Mouse (Mus musculus) urinary bladder, adult 18-20 months (tissue): ENCODE measurements around the gene Ier2.
A peak's percentile ranks its signal among the peaks of the same experiment; 100 is the strongest.

Experiments
- DNase-seq, 2 experiments: peaks; one replicate each; pipeline ENCODE4 v3.0.0; 2022; ENCODE audit warnings: low spot score in 2 of 2, mixed read lengths in 2 of 2

The Ier2 gene

GRCm38 (mm10) chr8:84661961-84662571, 586 bp downstream of the Ier2 start:
- DNase-seq: peak in 1 of 2 experiments; percentile 29

- peak; percentile 89 to 96 for DNase-seq
Observed at GRCm38 (mm10) chr8:84661458-84661871, 1.2 kb downstream of the Ier2 start.

- DNase-seq: peak; percentile 77 to 78
Observed at GRCm38 (mm10) chr8:84660819-84661457, 1.7 kb downstream of the Ier2 start.

- peak; percentile 63 to 73 for DNase-seq
Observed at GRCm38 (mm10) chr8:84659936-84660818, 2.5 kb downstream of the Ier2 start.

- no peak for DNase-seq
Observed at GRCm38 (mm10) chr8:84658951-84659350, 3.7 kb downstream of the Ier2 start.

GRCm38 (mm10) chr8:84657680-84658079, 5.0 kb downstream of the Ier2 start:
- no peak for DNase-seq

- DNase-seq: no peak
Observed at GRCm38 (mm10) chr8:84657203-84657602, 5.4 kb downstream of the Ier2 start.

GRCm38 (mm10) chr8:84656641-84657126, 6.0 kb downstream of the Ier2 start:
- DNase-seq: peak; percentile 75 to 88

GRCm38 (mm10) chr8:84656191-84656525, 6.5 kb downstream of the Ier2 start:
- no peak for DNase-seq

- no peak for DNase-seq
Observed at GRCm38 (mm10) chr8:84655336-84656190, 7.1 kb downstream of the Ier2 start.

GRCm38 (mm10) chr8:84654597-84654996, 8.1 kb downstream of the Ier2 start:
- DNase-seq: no peak

- DNase-seq: no peak
Observed at GRCm38 (mm10) chr8:84653092-84653631, 9.5 kb downstream of the Ier2 start.

GRCm38 (mm10) chr8:84650213-84650612, 12.4 kb downstream of the Ier2 start:
- no peak for DNase-seq

- DNase-seq: no peak
Observed at GRCm38 (mm10) chr8:84647461-84647901, 15.2 kb downstream of the Ier2 start.

GRCm38 (mm10) chr8:84646800-84647199, 15.9 kb downstream of the Ier2 start:
- no peak for DNase-seq

- DNase-seq: no peak
Observed at GRCm38 (mm10) chr8:84643019-84643418, 19.6 kb downstream of the Ier2 start.

GRCm38 (mm10) chr8:84641578-84642361, 20.9 kb downstream of the Ier2 start:
- no peak for DNase-seq

- DNase-seq: no peak
Observed at GRCm38 (mm10) chr8:84640617-84641294, 21.9 kb downstream of the Ier2 start.

- DNase-seq: no peak
Observed at GRCm38 (mm10) chr8:84640010-84640588, 22.6 kb downstream of the Ier2 start.
